Mouse (Mus musculus): ENCODE data around the gene Mprip. TPM values are rescaled to one million over a fixed set of nuclear protein-coding genes. Genes with fewer than 3 reads are reported as not detected.
"Not testable (repeated sequence)": the region's sequence is repeated elsewhere in the genome, so short reads cannot be mapped to it uniquely, and the experiment has no call there.

Mprip gene
- 51.1 and 56.8 TPM in 2 replicates for polyA plus RNA-seq (2015; fragmentation: Nextera tagmentation; extraction: Ambion mirVana)

GRCm38 (mm10) chr11:59661005-59661404, at the start of gene Mprip:
Gene Mprip, plus strand, starts transcription at chr11:59661305.
- Histone ChIP-seq H3K4me2 (replicated peaks; ENCODE audit: low read depth) (peak within 1 kb of the TSS; percentile 64), H3K27me3 (ENCODE audit: control insufficient read depth, insufficient read depth, low read length) (no peaks in the 10 kb centered on the region), H3K4me3 (ENCODE audit: low read depth, low read length) (peak within 1 kb of the TSS; percentile 74), H3K9me3 (ENCODE audit: control insufficient read depth, low read length) (no peaks in the 10 kb centered on the region), H3K4me1 (replicated peaks; ENCODE audit: control insufficient read depth, insufficient read depth) (peaks cover 7% of the 10 kb centered on the region), H3K27ac (replicated peaks) (peak within 1 kb of the TSS; percentile 98), H3K9ac (ENCODE audit: low read length) (peak within 1 kb of the TSS; percentile 93), H3K36me3 (ENCODE audit: control insufficient read depth, insufficient read depth, low read length) (no peaks in the 10 kb centered on the region)
- no peak for ATAC-seq (ENCODE audit: low FRiP score, low TSS enrichment)
- TF ChIP-seq EP300 (optimal IDR thresholded peaks at IDR 0.05): no peak
- no peak for TF ChIP-seq CTCF (IDR thresholded peaks at IDR 0.05; ENCODE audit: low read depth)
- WGBS: 77% methylated on average over 3 of the region's 3 CpGs
- DNase-seq (ENCODE audit: low spot score): no peak

GRCm38 (mm10) chr11:59611646-59612045, 49.5 kb upstream of the Mprip start:
- no peaks in the 10 kb centered on the region for H3K9me3 ChIP-seq (ENCODE audit: control insufficient read depth, low read length)
- TF ChIP-seq CTCF (IDR thresholded peaks at IDR 0.05; ENCODE audit: low read depth) (no peak), EP300 (optimal IDR thresholded peaks at IDR 0.05) (no peak)
- H3K4me3 ChIP-seq (ENCODE audit: low read depth, low read length): no peak overlapping the region
- DNase-seq (ENCODE audit: low spot score) (no peak), ATAC-seq (ENCODE audit: low FRiP score, low TSS enrichment) (no peak)
- no peak overlapping the region for H3K27ac ChIP-seq (replicated peaks)
- H3K4me1 ChIP-seq (replicated peaks; ENCODE audit: control insufficient read depth, insufficient read depth): no peaks in the 10 kb centered on the region
- H3K36me3 ChIP-seq (ENCODE audit: control insufficient read depth, insufficient read depth, low read length): no peaks in the 10 kb centered on the region
- H3K9ac ChIP-seq (ENCODE audit: low read length): no peak overlapping the region
- 71% methylated on average over 5 of the region's 5 CpGs for WGBS
- no peaks in the 10 kb centered on the region for H3K27me3 ChIP-seq (ENCODE audit: control insufficient read depth, insufficient read depth, low read length)
- H3K4me2 ChIP-seq (replicated peaks; ENCODE audit: low read depth): no peak overlapping the region

- Histone ChIP-seq H3K36me3 (ENCODE audit: control insufficient read depth, insufficient read depth, low read length) (no peaks in the 10 kb centered on the region), H3K4me3 (ENCODE audit: low read depth, low read length) (no peak overlapping the region), H3K27ac (replicated peaks) (no peak overlapping the region), H3K4me1 (replicated peaks; ENCODE audit: control insufficient read depth, insufficient read depth) (no peaks in the 10 kb centered on the region), H3K4me2 (replicated peaks; ENCODE audit: low read depth) (no peak overlapping the region), H3K27me3 (ENCODE audit: control insufficient read depth, insufficient read depth, low read length) (no peaks in the 10 kb centered on the region), H3K9ac (ENCODE audit: low read length) (no peak overlapping the region), H3K9me3 (ENCODE audit: control insufficient read depth, low read length) (no peaks in the 10 kb centered on the region)
- peak; percentile 78 for TF ChIP-seq CTCF (IDR thresholded peaks at IDR 0.05; ENCODE audit: low read depth)
- TF ChIP-seq EP300 (optimal IDR thresholded peaks at IDR 0.05): no peak
- DNase-seq (ENCODE audit: low spot score): peak; percentile 46
- peak; percentile 63; the same call in 1 of the 2 replicates for ATAC-seq (ENCODE audit: low FRiP score, low TSS enrichment)
- 9% methylated on average over 4 of the region's 4 CpGs for WGBS
Measured at GRCm38 (mm10) chr11:59614120-59614519, 47.0 kb upstream of the Mprip start.

GRCm38 (mm10) chr11:59616986-59617385, 44.1 kb upstream of the Mprip start:
- not testable (repeated sequence) for H3K36me3 ChIP-seq (ENCODE audit: control insufficient read depth, insufficient read depth, low read length); ATAC-seq (ENCODE audit: low FRiP score, low TSS enrichment)
- 87% methylated on average over 2 of the region's 2 CpGs for WGBS

GRCm38 (mm10) chr11:59622214-59622613, 38.9 kb upstream of the Mprip start:
- no peaks in the 10 kb centered on the region for H3K9me3 ChIP-seq (ENCODE audit: control insufficient read depth, low read length)
- DNase-seq (ENCODE audit: low spot score) (no peak), ATAC-seq (ENCODE audit: low FRiP score, low TSS enrichment) (no peak)
- H3K27me3 ChIP-seq (ENCODE audit: control insufficient read depth, insufficient read depth, low read length): no peaks in the 10 kb centered on the region
- TF ChIP-seq CTCF (IDR thresholded peaks at IDR 0.05; ENCODE audit: low read depth) (no peak), EP300 (optimal IDR thresholded peaks at IDR 0.05) (no peak)
- no peaks in the 10 kb centered on the region for H3K36me3 ChIP-seq (ENCODE audit: control insufficient read depth, insufficient read depth, low read length)
- H3K27ac ChIP-seq (replicated peaks): no peak overlapping the region
- 40% methylated on average over 3 of the region's 3 CpGs for WGBS
- H3K4me2 ChIP-seq (replicated peaks; ENCODE audit: low read depth): no peak overlapping the region
- no peak overlapping the region for H3K9ac ChIP-seq (ENCODE audit: low read length)
- no peaks in the 10 kb centered on the region for H3K4me1 ChIP-seq (replicated peaks; ENCODE audit: control insufficient read depth, insufficient read depth)
- H3K4me3 ChIP-seq (ENCODE audit: low read depth, low read length): no peak overlapping the region

More at GRCm38 (mm10) chr11:59616986-59617385, 44.1 kb upstream of the Mprip start:
- not testable (repeated sequence) for H3K4me2 ChIP-seq (replicated peaks; ENCODE audit: low read depth); H3K9me3 ChIP-seq (ENCODE audit: control insufficient read depth, low read length); DNase-seq (ENCODE audit: low spot score); H3K4me1 ChIP-seq (replicated peaks; ENCODE audit: control insufficient read depth, insufficient read depth); H3K4me3 ChIP-seq (ENCODE audit: low read depth, low read length); H3K27me3 ChIP-seq (ENCODE audit: control insufficient read depth, insufficient read depth, low read length); H3K9ac ChIP-seq (ENCODE audit: low read length); H3K27ac ChIP-seq (replicated peaks)

- no peaks in the 10 kb centered on the region for H3K27me3 ChIP-seq (ENCODE audit: control insufficient read depth, insufficient read depth, low read length)
- peak; percentile 74 for DNase-seq (ENCODE audit: low spot score)
- no peak overlapping the region for H3K9ac ChIP-seq (ENCODE audit: low read length)
- H3K4me1 ChIP-seq (replicated peaks; ENCODE audit: control insufficient read depth, insufficient read depth): no peaks in the 10 kb centered on the region
- no peaks in the 10 kb centered on the region for H3K36me3 ChIP-seq (ENCODE audit: control insufficient read depth, insufficient read depth, low read length)
- H3K27ac ChIP-seq (replicated peaks): no peak overlapping the region
- no peaks in the 10 kb centered on the region for H3K9me3 ChIP-seq (ENCODE audit: control insufficient read depth, low read length)
- peak; percentile 83 for ATAC-seq (ENCODE audit: low FRiP score, low TSS enrichment)
- WGBS: 30% methylated on average over 6 of the region's 6 CpGs
- no peak for TF ChIP-seq EP300 (optimal IDR thresholded peaks at IDR 0.05)
- peak; percentile 95 for TF ChIP-seq CTCF (IDR thresholded peaks at IDR 0.05; ENCODE audit: low read depth)
- H3K4me3 ChIP-seq (ENCODE audit: low read depth, low read length): no peak overlapping the region
- no peak overlapping the region for H3K4me2 ChIP-seq (replicated peaks; ENCODE audit: low read depth)
Measured at GRCm38 (mm10) chr11:59624017-59624630, 37.0 kb upstream of the Mprip start.

Measured in stomach, postnatal 0 days (tissue).